Mouse (Mus musculus): ENCODE results near the gene Ppp2r5c. TPM values are rescaled to one million over a fixed set of nuclear protein-coding genes. Genes with fewer than 3 reads are reported as not detected.

The Ppp2r5c gene
- total and polyA plus RNA-seq, 2 experiments from 2014 or later = 104 to 118 TPM

DNA sequence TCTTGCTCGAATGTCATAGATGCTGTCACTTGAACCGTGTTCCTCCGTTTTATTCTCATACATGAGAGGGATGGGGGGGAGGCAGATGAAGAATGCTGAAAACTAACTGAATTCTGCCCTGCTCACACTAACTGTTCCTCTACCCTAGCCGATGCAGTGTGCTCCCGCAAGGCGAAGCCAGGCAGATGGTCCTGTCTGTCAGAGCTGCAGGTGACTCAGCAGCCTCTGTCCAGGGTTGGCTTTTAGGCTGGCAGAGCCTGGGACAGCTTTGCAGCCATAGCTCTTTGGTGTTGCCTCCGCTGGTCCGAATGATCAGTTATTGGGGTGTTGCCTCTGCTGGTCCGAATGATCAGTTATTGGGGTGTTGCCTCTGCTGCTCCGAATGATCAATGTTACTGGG lies 124.1 kb downstream of the Ppp2r5c start:
- DNase-seq (ENCODE audit: low spot score) = no peak
- Histone ChIP-seq H3K9me3 (replicated peaks; ENCODE audit: control insufficient read depth, low read length) (no peaks in the 10 kb centered on the region), H3K4me3 (ENCODE audit: low read depth, low read length) (no peak overlapping the region), H3K9ac (replicated peaks; ENCODE audit: low read depth, low read length) (no peak overlapping the region), H3K27ac (ENCODE audit: low read depth) (no peak overlapping the region), H3K36me3 (replicated peaks; ENCODE audit: control insufficient read depth, insufficient read depth, low read length) (peaks cover 82% of the 10 kb centered on the region), H3K4me1 (ENCODE audit: control insufficient read depth, insufficient read depth) (no peaks in the 10 kb centered on the region), H3K4me2 (ENCODE audit: low read depth, low read length) (no peak overlapping the region), H3K27me3 (ENCODE audit: control insufficient read depth, insufficient read depth, low read length) (no peaks in the 10 kb centered on the region)
- ATAC-seq (ENCODE audit: insufficient read depth, low read depth) = no peak
- 90% methylated on average over 10 of the region's 10 CpGs for WGBS
- TF ChIP-seq EP300 (IDR thresholded peaks at IDR 0.05; ENCODE audit: low read depth) = no peak
- no peak for TF ChIP-seq CTCF (IDR thresholded peaks at IDR 0.05; ENCODE audit: low read depth)

DNA sequence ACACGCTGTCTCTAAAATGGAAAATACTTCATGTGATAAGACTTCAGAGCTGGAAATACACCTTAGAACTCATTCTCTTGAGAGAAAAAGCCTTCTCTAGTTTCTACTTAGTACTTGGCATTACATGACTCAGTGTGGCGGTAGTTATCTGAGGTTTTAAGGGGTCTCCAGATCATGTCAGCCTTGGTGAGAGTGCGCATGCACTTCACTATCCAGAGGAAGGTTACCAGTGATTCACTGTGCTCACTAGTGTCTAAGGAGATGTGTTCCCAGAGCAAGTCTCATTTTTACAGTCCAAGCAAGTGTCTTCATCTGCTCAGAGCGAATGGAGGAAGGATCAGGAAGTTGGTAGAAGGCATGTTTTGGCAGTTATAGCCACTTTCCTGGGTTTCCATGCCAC lies 125.4 kb downstream of the Ppp2r5c start:
- WGBS = 92% methylated on average over 4 of the region's 4 CpGs
- H3K4me3 ChIP-seq (ENCODE audit: low read depth, low read length) = no peak overlapping the region
- H3K4me2 ChIP-seq (ENCODE audit: low read depth, low read length) = no peak overlapping the region
- TF ChIP-seq CTCF (IDR thresholded peaks at IDR 0.05; ENCODE audit: low read depth) (no peak), EP300 (IDR thresholded peaks at IDR 0.05; ENCODE audit: low read depth) (no peak)
- H3K36me3 ChIP-seq (replicated peaks; ENCODE audit: control insufficient read depth, insufficient read depth, low read length) = peaks cover 72% of the 10 kb centered on the region
- DNase-seq (ENCODE audit: low spot score) (no peak), ATAC-seq (ENCODE audit: insufficient read depth, low read depth) (no peak)
- H3K27me3 ChIP-seq (ENCODE audit: control insufficient read depth, insufficient read depth, low read length) = no peaks in the 10 kb centered on the region
- no peaks in the 10 kb centered on the region for H3K9me3 ChIP-seq (replicated peaks; ENCODE audit: control insufficient read depth, low read length)
- H3K4me1 ChIP-seq (ENCODE audit: control insufficient read depth, insufficient read depth) = no peaks in the 10 kb centered on the region
- no peak overlapping the region for H3K27ac ChIP-seq (ENCODE audit: low read depth)
- H3K9ac ChIP-seq (replicated peaks; ENCODE audit: low read depth, low read length) = no peak overlapping the region

DNA sequence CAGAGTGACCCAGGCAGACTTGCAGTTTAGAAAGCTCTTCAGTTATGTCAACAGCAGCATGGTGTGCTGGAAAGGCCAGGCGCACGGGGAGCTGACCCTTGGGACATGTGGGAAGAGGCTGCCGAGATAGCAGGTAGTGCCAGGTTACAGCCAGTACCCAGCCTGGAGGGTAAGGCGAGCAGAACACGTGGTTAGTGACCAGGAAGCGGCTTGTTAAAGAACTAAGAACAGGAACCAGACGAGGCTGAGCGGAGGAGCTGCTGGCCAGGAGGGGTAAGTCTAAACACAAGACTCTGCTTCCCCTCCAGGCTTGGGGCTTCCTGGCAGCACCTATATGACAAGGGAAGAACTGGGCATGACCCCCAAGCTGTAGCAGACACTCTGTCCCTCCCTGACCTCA lies 126.7 kb downstream of the Ppp2r5c start:
- H3K36me3 ChIP-seq (replicated peaks; ENCODE audit: control insufficient read depth, insufficient read depth, low read length) = peaks cover 65% of the 10 kb centered on the region

DNA sequence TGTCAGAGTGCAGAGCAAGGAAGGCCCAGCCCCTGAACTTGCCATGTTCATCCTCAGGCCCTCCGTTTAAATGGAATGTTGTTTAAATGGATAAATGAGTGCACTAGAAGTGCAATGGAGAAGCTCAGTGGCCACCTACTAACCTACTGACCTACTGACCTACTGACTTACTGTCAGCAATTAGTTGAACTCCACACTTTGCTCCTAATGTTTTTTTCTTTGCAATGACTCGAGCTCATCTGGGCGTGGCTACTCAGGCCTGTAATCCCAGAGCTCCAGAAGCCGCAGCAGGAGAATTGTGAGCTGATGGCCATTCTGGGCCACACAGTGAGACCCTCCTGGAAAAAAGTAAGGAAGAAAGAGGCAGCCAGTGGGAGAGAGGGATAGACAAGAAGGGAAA lies 129.0 kb downstream of the Ppp2r5c start:
- no peak for ATAC-seq (ENCODE audit: insufficient read depth, low read depth)
- H3K27me3 ChIP-seq (ENCODE audit: control insufficient read depth, insufficient read depth, low read length) = no peaks in the 10 kb centered on the region
- 69% methylated on average over 4 of the region's 4 CpGs for WGBS
- H3K27ac ChIP-seq (ENCODE audit: low read depth) = no peak overlapping the region
- no peaks in the 10 kb centered on the region for H3K9me3 ChIP-seq (replicated peaks; ENCODE audit: control insufficient read depth, low read length)
- DNase-seq (ENCODE audit: low spot score) = no peak
- H3K4me1 ChIP-seq (ENCODE audit: control insufficient read depth, insufficient read depth) = no peaks in the 10 kb centered on the region
- no peak overlapping the region for H3K4me3 ChIP-seq (ENCODE audit: low read depth, low read length)
- peaks cover 64% of the 10 kb centered on the region for H3K36me3 ChIP-seq (replicated peaks; ENCODE audit: control insufficient read depth, insufficient read depth, low read length)
- H3K9ac ChIP-seq (replicated peaks; ENCODE audit: low read depth, low read length) = no peak overlapping the region
- H3K4me2 ChIP-seq (ENCODE audit: low read depth, low read length) = no peak overlapping the region
- TF ChIP-seq CTCF (IDR thresholded peaks at IDR 0.05; ENCODE audit: low read depth) (no peak), EP300 (IDR thresholded peaks at IDR 0.05; ENCODE audit: low read depth) (no peak)

More for the DNA sequence above, 126.7 kb downstream of the Ppp2r5c start:
- H3K27me3 ChIP-seq (ENCODE audit: control insufficient read depth, insufficient read depth, low read length) = no peaks in the 10 kb centered on the region
- H3K4me3 ChIP-seq (ENCODE audit: low read depth, low read length) = no peak overlapping the region
- H3K4me2 ChIP-seq (ENCODE audit: low read depth, low read length) = no peak overlapping the region
- 71% methylated on average over 8 of the region's 8 CpGs for WGBS
- DNase-seq (ENCODE audit: low spot score) (no peak), ATAC-seq (ENCODE audit: insufficient read depth, low read depth) (no peak)
- no peaks in the 10 kb centered on the region for H3K9me3 ChIP-seq (replicated peaks; ENCODE audit: control insufficient read depth, low read length)
- no peak for TF ChIP-seq EP300 (IDR thresholded peaks at IDR 0.05; ENCODE audit: low read depth)
- TF ChIP-seq CTCF (IDR thresholded peaks at IDR 0.05; ENCODE audit: low read depth) = no peak
- H3K27ac ChIP-seq (ENCODE audit: low read depth) = no peak overlapping the region
- H3K4me1 ChIP-seq (ENCODE audit: control insufficient read depth, insufficient read depth) = no peaks in the 10 kb centered on the region
- no peak overlapping the region for H3K9ac ChIP-seq (replicated peaks; ENCODE audit: low read depth, low read length)

DNA sequence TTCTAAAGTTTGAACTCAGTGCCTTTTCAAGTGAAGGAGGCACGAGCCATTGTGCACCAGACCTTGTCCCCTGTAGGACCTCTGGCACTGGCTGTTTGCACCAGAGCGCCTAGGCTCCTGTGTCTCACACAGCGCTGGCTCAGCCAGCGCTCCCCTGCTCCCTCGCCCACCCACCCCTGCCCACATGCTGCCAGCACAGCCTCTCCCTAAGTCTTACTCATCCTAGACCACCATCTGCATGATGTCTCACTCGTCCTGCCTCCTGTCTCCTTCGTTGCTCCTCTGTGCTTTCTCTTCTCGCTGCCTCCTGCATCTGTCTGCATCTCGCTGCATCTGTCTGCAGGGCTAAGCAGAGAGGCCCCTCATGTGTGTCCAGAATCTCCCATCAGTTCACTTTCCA lies 131.4 kb downstream of the Ppp2r5c start:
- Histone ChIP-seq H3K27ac (ENCODE audit: low read depth) (no peak overlapping the region), H3K9ac (replicated peaks; ENCODE audit: low read depth, low read length) (no peak overlapping the region), H3K4me1 (ENCODE audit: control insufficient read depth, insufficient read depth) (no peaks in the 10 kb centered on the region), H3K36me3 (replicated peaks; ENCODE audit: control insufficient read depth, insufficient read depth, low read length) (peaks cover 57% of the 10 kb centered on the region), H3K27me3 (ENCODE audit: control insufficient read depth, insufficient read depth, low read length) (no peaks in the 10 kb centered on the region), H3K4me2 (ENCODE audit: low read depth, low read length) (no peak overlapping the region), H3K4me3 (ENCODE audit: low read depth, low read length) (no peak overlapping the region), H3K9me3 (replicated peaks; ENCODE audit: control insufficient read depth, low read length) (no peaks in the 10 kb centered on the region)
- no peak for TF ChIP-seq CTCF (IDR thresholded peaks at IDR 0.05; ENCODE audit: low read depth)
- TF ChIP-seq EP300 (IDR thresholded peaks at IDR 0.05; ENCODE audit: low read depth) = no peak
- 90% methylated on average over 9 of the region's 9 CpGs for WGBS
- ATAC-seq (ENCODE audit: insufficient read depth, low read depth) = no peak
- DNase-seq (ENCODE audit: low spot score) = no peak

DNA sequence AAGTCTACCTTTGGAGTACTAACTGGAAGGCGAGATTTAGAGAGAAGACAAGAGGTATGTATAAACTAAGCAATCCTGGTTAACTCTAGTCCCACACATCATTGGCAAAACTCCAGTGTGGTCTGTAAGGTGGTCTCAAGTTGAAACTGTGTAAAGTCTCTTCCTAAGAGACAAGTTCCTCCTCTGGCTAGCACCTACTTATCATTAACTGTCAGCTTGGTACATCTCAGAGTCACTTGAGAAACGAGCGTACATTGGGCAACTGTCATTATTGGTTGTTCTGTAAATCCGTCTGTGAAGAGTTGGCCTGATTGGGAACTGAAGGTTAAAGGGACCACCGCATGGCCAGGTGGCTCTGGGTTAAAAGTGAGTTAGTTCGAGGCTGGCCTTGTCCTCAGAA lies 141.7 kb downstream of the Ppp2r5c start:
- TF ChIP-seq EP300 (IDR thresholded peaks at IDR 0.05; ENCODE audit: low read depth) = no peak
- TF ChIP-seq CTCF (IDR thresholded peaks at IDR 0.05; ENCODE audit: low read depth) = no peak
- 68% methylated on average over 6 of the region's 6 CpGs for WGBS
- H3K27ac ChIP-seq (ENCODE audit: low read depth) = no peak overlapping the region
- H3K4me3 ChIP-seq (ENCODE audit: low read depth, low read length) = no peak overlapping the region
- H3K4me2 ChIP-seq (ENCODE audit: low read depth, low read length) = no peak overlapping the region
- no peak for DNase-seq (ENCODE audit: low spot score)
- H3K36me3 ChIP-seq (replicated peaks; ENCODE audit: control insufficient read depth, insufficient read depth, low read length) = no peaks in the 10 kb centered on the region
- peaks cover 12% of the 10 kb centered on the region for H3K4me1 ChIP-seq (ENCODE audit: control insufficient read depth, insufficient read depth)
- ATAC-seq (ENCODE audit: insufficient read depth, low read depth) = no peak
- no peak overlapping the region for H3K9ac ChIP-seq (replicated peaks; ENCODE audit: low read depth, low read length)
- no peaks in the 10 kb centered on the region for H3K9me3 ChIP-seq (replicated peaks; ENCODE audit: control insufficient read depth, low read length)
- no peaks in the 10 kb centered on the region for H3K27me3 ChIP-seq (ENCODE audit: control insufficient read depth, insufficient read depth, low read length)

Data from heart, postnatal 0 days (tissue).